Mouse (Mus musculus) neutrophil, adult 5-6 weeks (primary cell): ENCODE measurements around the gene Lats1. TPM values are rescaled to one million over a fixed set of nuclear protein-coding genes. Genes with fewer than 3 reads are reported as not detected.
"Not testable (repeated sequence)": the region's sequence is repeated elsewhere in the genome, so short reads cannot be mapped to it uniquely, and the experiment has no call there.

Experiments
- ATAC-seq: fragments of 151-379, 151-347 bp; 2 replicates; pipeline ENCODE4 v1.8.0; 2017; ENCODE audit warnings: mild to moderate bottlenecking, moderate TSS enrichment; ENCODE audit not compliant: insufficient number of reproducible peaks, poor library complexity, low FRiP score, severe bottlenecking; ENCODE audit errors: extremely low read depth
- total RNA-seq: library from RNA; stranded (forward); fragments of 200-1000 nt; gene quantifications from 2 replicates; pipeline ENCODE4 v1.2.3, GENCODE M21; 2017

The Lats1 gene
- total RNA-seq, 1 experiment from 2014 or later, result 24.8 TPM

GRCm38 (mm10) chr10:7715056-7715455, 34.0 kb downstream of the Lats1 start:
- ATAC-seq, result no peak

- ATAC-seq, result peak; percentile 92
Observed at GRCm38 (mm10) chr10:7725751-7726500, 44.9 kb downstream of the Lats1 start, which contains the start of gene Katna1. TSS of gene Katna1 (plus strand) at chr10:7726000.

- ATAC-seq, result no peak
Observed at GRCm38 (mm10) chr10:7726501-7726812, 45.4 kb downstream of the Lats1 start.

- ATAC-seq, result no peak
Observed at GRCm38 (mm10) chr10:7727011-7727410, 46.0 kb downstream of the Lats1 start.

- ATAC-seq, result no peak
Observed at GRCm38 (mm10) chr10:7731582-7731981, 50.6 kb downstream of the Lats1 start.

- ATAC-seq, result no peak
Observed at GRCm38 (mm10) chr10:7737122-7737521, 56.1 kb downstream of the Lats1 start.

GRCm38 (mm10) chr10:7737914-7738313, 56.9 kb downstream of the Lats1 start:
- ATAC-seq, result no peak

- not testable (repeated sequence) for ATAC-seq
Observed at GRCm38 (mm10) chr10:7745528-7745927, 64.5 kb downstream of the Lats1 start.

- no peak for ATAC-seq
Observed at GRCm38 (mm10) chr10:7748752-7749151, 67.7 kb downstream of the Lats1 start.

- ATAC-seq, result no peak
Observed at GRCm38 (mm10) chr10:7757544-7757943, 76.5 kb downstream of the Lats1 start.

Other genes starting within 250 kb of the Lats1 start
- 5.1 and 7.4 TPM in 2 replicates for gene Ulbp1, start 207.6 kb upstream of the Lats1 start, total RNA-seq
- 0.12 and 1.6 TPM in 2 replicates for gene Lrp11, start 91.4 kb upstream of the Lats1 start, total RNA-seq
- gene Nup43, start 13.7 kb upstream of the Lats1 start, total RNA-seq, result 7.6 and 9.5 TPM in 2 replicates
- 57.1 and 65.1 TPM in 2 replicates for gene Pcmt1, start 78 bp upstream of the Lats1 start, total RNA-seq
- 76.2 and 89.4 TPM in 2 replicates for gene Katna1, start 44.8 kb downstream of the Lats1 start, total RNA-seq
- gene Ginm1, start 111.6 kb downstream of the Lats1 start, total RNA-seq, result 88.5 and 92.3 TPM in 2 replicates
- 142 and 146 TPM in 2 replicates for gene Ppil4, start 111.7 kb downstream of the Lats1 start, total RNA-seq
- 48.3 and 49.0 TPM in 2 replicates for gene Zc3h12d, start 151.3 kb downstream of the Lats1 start, total RNA-seq